Mouse (Mus musculus) gastrocnemius, postnatal 4 days (tissue): Measurements from ENCODE around the gene 2310030G06Rik. TPM values are rescaled to one million over a fixed set of nuclear protein-coding genes. Genes with fewer than 3 reads are reported as not detected.

ENCODE experiments used
- DNase-seq, 2 experiments: peaks; one replicate each; pipeline ENCODE4 v3.0.0; 2021 to 2022; ENCODE audit warnings: low spot score in 2 of 2, mixed read lengths in 2 of 2
- total RNA-seq, 2 experiments: library from RNA; stranded (reverse); gene quantifications; 2 replicates each; pipeline ENCODE4 v1.2.3; 2021

The 2310030G06Rik gene
- total RNA-seq, 2 experiments from 2014 or later: 2.1 to 2.2 TPM

DNA sequence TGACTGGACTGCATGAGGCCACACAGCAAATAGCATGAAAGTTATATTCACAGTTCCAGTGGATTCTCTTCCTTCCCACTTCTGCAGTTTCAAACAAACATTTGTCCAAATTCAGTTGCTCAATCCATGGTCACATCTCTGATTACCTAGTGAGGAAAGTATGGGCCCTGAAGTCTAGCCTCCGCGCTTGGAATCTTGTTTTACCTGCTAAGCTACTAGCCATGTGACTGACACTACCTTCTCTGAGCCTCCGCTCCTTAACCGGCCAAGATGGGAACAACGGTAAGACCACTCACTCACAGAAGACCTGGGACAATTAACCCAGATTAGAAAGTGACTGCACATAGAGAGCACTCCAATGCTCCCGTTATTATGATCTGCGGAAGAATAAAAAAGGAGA, 530 bp downstream of the 2310030G06Rik start:
- DNase-seq: no peak

GRCm38 (mm10) chr9:50742744-50743143, 3.6 kb downstream of the 2310030G06Rik start:
- no peak for DNase-seq

- no peak for DNase-seq
Observed at GRCm38 (mm10) chr9:50742261-50742660, 4.1 kb downstream of the 2310030G06Rik start.

GRCm38 (mm10) chr9:50740867-50741784, 5.2 kb downstream of the 2310030G06Rik start:
- DNase-seq: no peak

GRCm38 (mm10) chr9:50738914-50739870, 7.1 kb downstream of the 2310030G06Rik start, which contains the start of gene Dixdc1:
TSS of gene Dixdc1 (minus strand) at chr9:50739517.
- DNase-seq: peak; percentile 89 to 91

- peak in 1 of 2 experiments; percentile 47 for DNase-seq
Observed at GRCm38 (mm10) chr9:50734989-50735388, 11.3 kb downstream of the 2310030G06Rik start.

DNA sequence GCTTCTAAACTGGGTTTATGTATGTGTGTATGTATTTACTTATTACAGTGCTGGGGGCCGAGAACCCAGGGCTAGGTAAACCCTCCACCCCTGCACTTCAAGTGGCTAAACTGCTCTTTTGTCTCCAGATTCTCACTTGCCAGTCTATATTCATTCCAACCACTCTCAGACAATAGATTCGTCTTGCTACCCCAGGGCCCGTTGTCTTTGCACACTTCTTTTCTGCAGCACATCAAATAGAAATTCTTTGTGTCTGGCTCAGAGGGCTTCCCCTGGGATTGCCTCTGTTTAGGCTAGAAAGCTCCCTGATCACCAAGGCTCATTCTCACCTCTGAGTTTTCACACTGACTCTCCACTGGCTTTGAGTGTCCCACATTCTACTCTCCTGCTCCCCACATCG, 13.8 kb downstream of the 2310030G06Rik start:
- DNase-seq: no peak

GRCm38 (mm10) chr9:50729600-50729999, 16.7 kb downstream of the 2310030G06Rik start:
- DNase-seq: no peak

GRCm38 (mm10) chr9:50727925-50728651, 18.2 kb downstream of the 2310030G06Rik start:
- peak; percentile 64 to 81 for DNase-seq

DNA sequence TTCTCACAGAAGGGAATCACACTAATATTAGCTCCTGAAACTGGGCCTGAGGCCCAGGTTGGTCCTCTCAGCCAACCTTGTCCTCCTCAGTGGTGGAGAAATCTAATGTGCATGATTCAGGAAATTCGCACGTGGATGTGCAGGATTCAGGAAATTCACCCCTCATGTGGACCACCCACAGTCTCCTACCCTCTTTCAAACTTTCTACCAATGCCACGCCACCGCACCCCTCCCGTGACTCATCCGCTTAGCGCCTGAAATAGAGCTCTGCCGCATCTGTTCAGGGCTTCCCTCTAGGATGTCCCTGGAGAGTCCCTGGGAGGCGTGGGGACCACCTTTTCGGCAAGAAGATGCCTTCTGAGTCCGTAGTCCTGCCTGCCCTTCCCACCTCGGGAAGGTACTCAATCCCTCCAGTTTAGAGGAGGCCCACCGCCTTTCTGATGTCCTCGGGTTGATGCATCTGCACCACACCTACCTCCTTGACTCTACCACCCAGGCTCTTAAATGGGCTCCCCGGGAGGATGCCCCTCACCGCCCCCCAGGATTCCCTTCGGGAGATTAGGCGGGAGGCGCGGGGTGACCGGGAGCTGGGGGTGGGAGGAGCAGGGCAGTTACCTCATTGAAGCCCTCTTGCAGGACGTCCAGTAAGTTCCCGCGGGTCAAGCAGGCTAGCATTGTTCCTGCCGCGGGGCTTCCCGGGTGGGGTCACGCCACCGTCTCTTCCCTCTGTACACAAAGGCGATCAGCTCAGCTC, 19.0 kb downstream of the 2310030G06Rik start:
- DNase-seq: no peak

DNA sequence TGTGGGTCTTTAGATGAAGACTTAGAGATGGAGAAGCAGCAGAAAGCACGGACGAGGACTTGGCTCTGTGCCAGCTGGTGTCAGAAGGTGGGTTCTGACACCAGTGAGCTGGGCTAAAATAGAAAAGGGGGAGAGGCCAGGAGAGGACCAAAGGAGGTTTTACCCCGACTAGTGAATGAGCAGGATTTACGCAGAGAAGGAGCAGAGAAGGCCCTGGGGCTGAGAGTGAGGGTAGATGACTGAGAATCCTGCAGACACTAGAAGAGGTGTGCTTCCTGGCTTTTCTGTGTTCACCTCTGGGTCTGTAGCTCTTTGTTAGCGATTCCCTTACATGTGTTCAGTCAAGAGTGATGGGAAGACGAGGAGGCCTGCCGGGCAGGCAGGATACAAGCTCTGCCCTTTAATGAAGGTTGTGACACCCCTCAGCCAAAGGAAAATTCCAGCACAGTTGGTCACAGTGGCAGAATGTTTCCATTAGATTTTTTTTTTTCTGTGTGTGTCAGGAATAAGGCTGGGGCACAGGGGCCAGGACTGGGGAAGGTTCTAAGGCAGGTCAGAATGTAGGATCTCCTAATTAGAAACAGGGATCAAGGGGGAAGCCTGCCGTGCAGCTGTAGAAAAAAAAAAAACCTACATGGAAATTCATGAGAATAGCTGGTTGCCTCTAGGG, 20.3 kb downstream of the 2310030G06Rik start:
- DNase-seq: no peak

DNA sequence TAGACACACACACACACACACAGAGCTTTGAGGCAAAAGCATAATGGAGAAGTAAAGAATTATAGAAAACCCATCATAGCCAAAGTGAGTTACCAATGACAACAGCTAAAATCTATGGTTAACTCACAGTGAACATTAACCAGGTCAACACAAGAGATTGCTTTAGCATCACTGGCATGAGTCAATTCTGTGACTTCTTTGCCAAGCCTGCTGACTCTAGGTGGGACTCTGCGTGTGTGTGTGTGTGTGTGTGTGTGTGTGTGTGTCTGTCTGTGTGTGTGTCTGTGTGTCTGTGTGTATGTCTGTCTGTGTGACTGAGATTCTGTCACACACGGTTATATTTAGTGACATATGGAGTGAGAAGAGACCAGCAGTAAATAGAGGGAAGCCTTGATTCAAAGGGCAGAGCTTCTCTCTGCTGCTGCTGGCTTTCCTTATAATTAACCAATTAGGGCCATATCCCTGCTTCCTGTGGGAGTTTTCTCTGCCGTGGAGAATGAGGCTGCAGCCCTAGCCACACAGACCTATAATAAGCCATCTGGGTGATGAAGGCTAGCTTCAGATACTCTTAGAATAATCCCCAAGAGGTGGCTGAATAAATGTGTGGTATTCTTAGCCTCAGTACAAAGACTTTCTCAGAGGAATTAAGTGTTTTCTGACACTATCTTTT, 21.5 kb downstream of the 2310030G06Rik start:
- DNase-seq: no peak

DNA sequence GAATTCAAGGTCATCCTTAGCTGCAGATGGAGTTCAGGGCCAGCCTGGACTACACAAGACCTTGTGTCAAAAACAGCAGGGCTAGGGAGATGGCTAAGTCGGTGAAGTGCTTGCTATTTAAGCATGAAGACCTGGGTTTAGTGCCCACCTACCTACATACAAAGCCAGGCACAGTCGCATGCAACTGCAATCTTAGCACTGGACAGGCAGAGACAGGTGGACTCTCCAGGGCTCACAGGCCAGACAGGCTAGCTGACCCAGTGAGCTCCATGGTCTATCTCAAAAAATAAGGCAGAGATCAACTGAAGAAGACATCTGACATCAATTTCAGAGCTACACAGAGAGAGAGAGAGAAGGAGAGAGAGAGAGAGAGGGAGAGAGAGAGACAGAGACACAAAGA, 22.2 kb downstream of the 2310030G06Rik start:
- DNase-seq: no peak

DNA sequence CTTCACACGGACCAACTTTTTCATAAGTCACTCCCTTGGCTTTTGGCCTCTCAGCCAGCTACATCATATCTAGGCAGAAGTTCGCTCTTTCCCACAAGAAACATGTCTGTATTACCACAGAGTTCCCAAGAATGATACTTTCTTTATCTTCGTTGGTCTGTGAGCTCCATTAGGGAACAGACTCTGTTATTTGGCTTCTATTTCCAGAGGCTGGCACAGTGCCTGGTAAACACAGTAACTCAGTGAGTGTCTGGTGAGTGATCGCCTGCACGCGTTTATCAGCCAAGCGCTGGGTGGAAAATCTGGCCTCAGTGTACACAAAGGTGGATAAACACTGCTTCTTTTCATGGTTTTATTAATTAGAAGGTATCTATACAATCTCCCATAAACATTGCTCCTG, 22.9 kb downstream of the 2310030G06Rik start:
- DNase-seq: peak; percentile 48 to 78

DNA sequence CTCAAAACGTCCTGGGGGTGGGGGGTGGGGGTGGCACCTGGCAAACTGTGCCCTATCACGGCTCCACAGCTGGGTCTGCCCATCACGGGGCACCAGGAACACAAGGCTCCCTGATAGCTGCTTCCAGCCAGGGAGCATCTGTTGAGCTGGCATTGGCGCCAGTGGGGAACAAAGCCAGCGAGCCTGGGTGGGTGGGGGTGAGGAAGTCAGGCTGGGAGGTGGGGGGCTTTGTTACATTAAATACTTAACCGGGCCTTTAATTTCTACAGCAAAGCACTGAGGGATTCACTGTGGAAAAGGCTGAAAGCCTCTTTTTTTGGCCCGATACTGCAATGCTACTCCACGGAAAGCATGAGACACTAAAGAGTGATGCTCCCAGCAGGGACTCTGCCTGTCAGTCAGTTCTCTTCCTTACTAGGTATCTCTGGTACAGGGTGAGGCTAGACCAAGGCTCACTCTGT, 23.9 kb downstream of the 2310030G06Rik start:
- peak in 1 of 2 experiments; percentile 59 for DNase-seq

- DNase-seq: no peak
Observed at GRCm38 (mm10) chr9:50721061-50721460, 25.3 kb downstream of the 2310030G06Rik start.

GRCm38 (mm10) chr9:50718878-50719277, 27.5 kb downstream of the 2310030G06Rik start:
- DNase-seq: no peak

- DNase-seq: no peak
Observed at GRCm38 (mm10) chr9:50714188-50714587, 32.1 kb downstream of the 2310030G06Rik start.

GRCm38 (mm10) chr9:50711337-50711736, 35.0 kb downstream of the 2310030G06Rik start:
- no peak for DNase-seq
